Mouse (Mus musculus) cerebellum, adult 18-20 months (tissue): ENCODE measurements at regions not wholly inside any gene's neighbourhood (a gene's known extent, or its start where the extent isn't known, plus 50 kb on each side); places are given as distances from the start of the nearest gene placed in this dataset.
"Not testable (repeated sequence)": the region's sequence is repeated elsewhere in the genome, so short reads cannot be mapped to it uniquely, and the experiment has no call there.

Experiments
- DNase-seq, 2 experiments: peaks; one replicate each; pipeline ENCODE4 v3.0.0; 2021

- no peak for DNase-seq
Measured at GRCm38 (mm10) chr15:25237665-25238664, 175.6 kb downstream of the Basp1 start.

GRCm38 (mm10) chr15:25236191-25236723 is 177.3 kb downstream of the Basp1 start:
- DNase-seq: no peak

- DNase-seq: no peak
Measured at GRCm38 (mm10) chr15:25234064-25234700, 179.4 kb downstream of the Basp1 start.

- DNase-seq: no peak
Measured at GRCm38 (mm10) chr15:25230213-25230612, 183.4 kb downstream of the Basp1 start.

- DNase-seq: no peak
Measured at GRCm38 (mm10) chr15:25229807-25230206, 183.8 kb downstream of the Basp1 start.

- DNase-seq: no peak
Measured at GRCm38 (mm10) chr15:25227496-25227895, 186.1 kb downstream of the Basp1 start.

GRCm38 (mm10) chr15:25225936-25226335 is 187.6 kb downstream of the Basp1 start:
- no peak for DNase-seq

GRCm38 (mm10) chr15:25225431-25225830 is 188.1 kb downstream of the Basp1 start:
- no peak for DNase-seq

GRCm38 (mm10) chr15:25221749-25222148 is 191.8 kb downstream of the Basp1 start:
- no peak for DNase-seq

GRCm38 (mm10) chr15:25216375-25216774 is 197.2 kb downstream of the Basp1 start:
- no peak for DNase-seq

GRCm38 (mm10) chr15:25202097-25202496 is 211.5 kb downstream of the Basp1 start:
- no peak for DNase-seq

GRCm38 (mm10) chr15:25200249-25200648 is 213.3 kb downstream of the Basp1 start:
- DNase-seq: not testable (repeated sequence)

GRCm38 (mm10) chr15:25187881-25188326 is 225.7 kb downstream of the Basp1 start:
- DNase-seq: no peak

GRCm38 (mm10) chr15:25172755-25173154 is 240.8 kb downstream of the Basp1 start:
- DNase-seq: no peak

GRCm38 (mm10) chr15:25146371-25146770 is 267.2 kb downstream of the Basp1 start:
- no peak for DNase-seq

GRCm38 (mm10) chr15:25144228-25144627 is 269.3 kb downstream of the Basp1 start:
- no peak for DNase-seq

- DNase-seq: no peak
Measured at GRCm38 (mm10) chr15:25140389-25141181, 273.0 kb downstream of the Basp1 start.

- DNase-seq: no peak
Measured at GRCm38 (mm10) chr15:25137091-25137490, 276.5 kb downstream of the Basp1 start.

- DNase-seq: no peak
Measured at GRCm38 (mm10) chr15:25135471-25136262, 277.9 kb downstream of the Basp1 start.

- no peak for DNase-seq
Measured at GRCm38 (mm10) chr15:25130096-25130495, 283.5 kb downstream of the Basp1 start.

GRCm38 (mm10) chr15:25129572-25129971 is 284.0 kb downstream of the Basp1 start:
- DNase-seq: no peak

GRCm38 (mm10) chr15:25120441-25120840 is 293.1 kb downstream of the Basp1 start:
- DNase-seq: no peak
